Mouse (Mus musculus): ENCODE measurements around the gene Disp1. TPM values are rescaled to one million over a fixed set of nuclear protein-coding genes. Genes with fewer than 3 reads are reported as not detected.

Disp1 gene
- total RNA-seq, 2 experiments from 2014 or later, result 5.6 to 6.8 TPM

DNA sequence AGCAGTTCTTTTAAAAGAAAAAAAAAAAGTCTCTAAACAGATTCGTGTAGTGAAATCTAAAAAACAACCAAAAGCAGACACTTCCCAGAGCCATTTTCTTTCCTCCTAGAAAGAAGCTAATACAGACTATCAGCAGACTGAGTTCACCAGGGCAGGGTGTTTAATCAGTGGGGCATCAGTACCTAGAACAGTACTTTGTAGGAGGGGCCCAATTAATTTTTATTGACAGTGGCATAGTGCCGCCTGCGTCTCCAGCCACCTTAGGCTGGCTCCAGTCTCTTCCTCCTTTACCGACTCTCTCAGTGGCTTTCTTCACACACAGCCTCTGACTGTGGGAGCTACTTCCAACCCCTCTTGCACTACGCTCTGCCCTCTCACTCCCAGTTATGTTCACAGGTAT is 121.1 kb downstream of the Disp1 start:
- intact Hi-C loops (cut with DNase I), result no loop called here

DNA sequence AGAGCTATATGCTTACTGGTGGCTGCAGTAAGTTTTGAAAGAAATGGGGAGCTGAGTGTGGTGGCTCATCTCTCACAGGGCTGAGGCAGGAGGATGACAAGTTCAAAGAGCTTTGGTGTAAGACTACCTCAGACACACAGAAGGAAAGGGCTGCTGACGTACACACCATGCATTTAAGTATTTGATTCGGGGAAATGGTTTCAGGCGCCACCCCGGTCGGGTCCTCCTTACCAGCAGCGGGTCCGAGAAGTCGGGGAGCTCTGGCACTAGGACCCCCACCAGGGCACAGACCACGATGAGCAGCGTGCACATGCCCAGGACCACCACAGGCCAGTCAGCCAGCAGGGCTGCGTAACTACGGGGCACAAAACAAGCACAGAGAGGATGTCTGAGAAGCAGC is 121.6 kb downstream of the Disp1 start:
- intact Hi-C loops (cut with DNase I), result no loop called here
- no peak for DNase-seq (ENCODE audit: low spot score in 2 of 2)

More for the DNA sequence above, 121.1 kb downstream of the Disp1 start:
- no peak for DNase-seq (ENCODE audit: low spot score in 2 of 2)

DNA sequence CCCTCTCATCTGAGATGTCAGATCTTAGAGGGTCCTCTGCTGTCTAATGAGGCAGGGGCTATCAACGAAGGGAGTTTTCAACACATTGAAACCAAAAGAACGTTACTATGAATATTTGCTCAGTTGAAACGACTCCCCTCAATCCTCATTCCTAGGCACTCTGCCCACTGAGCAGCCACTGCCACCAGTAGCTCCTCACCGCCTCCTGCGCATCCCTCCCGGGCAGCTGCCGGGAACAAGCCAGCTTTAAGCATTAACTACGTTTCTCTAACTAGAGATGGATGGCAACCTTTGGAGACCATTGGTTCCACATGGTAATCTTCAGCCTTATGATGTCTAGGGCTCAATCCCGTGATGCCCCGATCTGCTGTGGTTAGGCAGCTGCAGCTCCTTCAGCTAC is 123.7 kb downstream of the Disp1 start:
- intact Hi-C loops (cut with DNase I), result no loop called here
- no peak for DNase-seq (ENCODE audit: low spot score in 2 of 2)

DNA sequence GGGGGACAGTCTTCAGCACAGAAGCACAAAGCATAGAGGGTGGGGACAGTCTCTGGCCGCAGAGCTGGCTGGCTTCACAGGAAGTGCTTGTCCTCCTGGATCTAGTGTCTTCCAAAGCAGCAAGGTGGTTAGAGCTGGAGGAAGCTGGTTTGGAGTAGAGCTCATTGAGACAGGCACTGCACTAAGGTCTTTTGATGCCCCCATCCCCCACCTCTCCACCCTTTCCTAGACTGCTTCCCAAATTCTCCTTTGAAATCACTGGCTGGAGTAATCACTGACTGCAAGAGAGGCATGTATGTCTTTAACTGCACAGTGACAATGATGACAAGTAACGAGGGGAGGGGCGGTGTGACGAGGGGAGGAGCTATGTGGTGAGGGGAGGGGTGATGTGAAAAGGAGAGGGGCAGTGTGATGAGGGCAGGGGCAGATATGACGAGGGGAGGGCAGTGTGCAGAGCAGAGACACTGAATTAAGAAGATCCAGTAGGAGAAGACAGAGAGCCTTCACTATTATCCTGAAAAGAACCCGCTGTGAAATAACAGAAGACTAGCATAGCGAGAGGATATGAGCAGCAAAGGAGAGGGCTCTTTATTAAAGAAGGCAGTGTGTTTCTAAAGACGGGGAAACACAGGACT is 125.8 kb downstream of the Disp1 start:
- no peak for DNase-seq (ENCODE audit: low spot score in 2 of 2)
- intact Hi-C loops (cut with DNase I), result no loop called here

DNA sequence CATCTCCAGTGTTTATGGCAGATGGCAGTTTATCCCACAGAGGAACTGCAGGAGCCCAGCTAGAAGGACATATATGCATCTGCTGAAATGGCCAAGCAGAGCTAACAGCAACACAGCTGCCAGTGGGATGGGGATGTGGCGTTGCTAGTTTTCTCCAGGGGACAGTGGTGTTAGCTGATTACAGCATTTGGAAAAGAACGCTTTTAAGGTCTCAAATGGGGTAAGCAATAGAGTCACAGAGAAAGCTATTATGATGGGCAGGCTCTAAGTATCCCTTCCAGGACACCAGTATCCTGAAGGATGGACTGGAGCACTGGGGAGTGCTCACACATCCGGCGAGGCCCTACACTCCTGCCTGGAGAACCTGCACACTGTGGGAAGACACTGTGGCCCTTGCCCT is 129.0 kb downstream of the Disp1 start:
- no peak for DNase-seq (ENCODE audit: low spot score in 2 of 2)
- intact Hi-C loops (cut with DNase I), result no loop called here

DNA sequence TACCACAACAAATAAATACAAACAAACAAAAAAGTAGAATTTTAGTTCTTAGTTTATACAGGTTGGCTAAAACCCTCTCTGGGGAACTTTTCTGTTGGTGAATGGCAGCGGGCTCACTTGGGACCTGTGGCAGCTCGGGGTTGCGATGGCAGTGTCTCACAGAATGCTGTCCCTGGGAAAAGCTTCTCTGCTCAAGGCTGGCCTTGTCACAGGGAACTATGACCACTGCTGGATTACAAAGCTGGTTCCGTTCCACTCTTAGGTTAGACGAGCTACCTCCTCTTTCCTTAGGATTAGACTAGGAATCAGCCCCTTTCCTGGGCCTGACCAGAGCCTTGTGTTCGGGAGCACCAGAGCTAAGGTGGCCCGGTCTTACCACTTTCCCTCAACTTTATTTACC is 130.1 kb downstream of the Disp1 start:
- no peak for DNase-seq (ENCODE audit: low spot score in 2 of 2)
- intact Hi-C loops (cut with DNase I), result no loop called here

DNA sequence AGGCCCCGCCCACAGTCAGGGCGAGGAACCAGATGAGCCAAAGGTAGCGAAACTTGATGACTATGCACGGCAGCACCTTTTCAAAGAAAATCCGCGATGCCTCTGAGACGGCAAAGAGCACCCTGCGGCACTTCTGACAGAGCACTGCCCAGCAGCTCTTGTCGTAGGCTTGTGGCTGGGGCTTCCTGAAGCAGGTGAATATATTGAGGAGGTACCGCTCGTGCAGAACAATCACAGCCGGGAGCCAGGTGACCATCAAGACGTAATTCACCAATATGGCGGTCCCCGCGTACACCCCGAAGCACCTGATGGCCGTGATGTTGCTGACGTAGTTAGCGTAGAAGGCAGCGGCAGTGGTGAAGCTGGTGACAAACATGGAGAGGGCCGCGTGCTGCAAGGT is 132.7 kb downstream of the Disp1 start:
- no peak for DNase-seq (ENCODE audit: low spot score in 2 of 2)
- intact Hi-C loops (cut with DNase I), result no loop called here

DNA sequence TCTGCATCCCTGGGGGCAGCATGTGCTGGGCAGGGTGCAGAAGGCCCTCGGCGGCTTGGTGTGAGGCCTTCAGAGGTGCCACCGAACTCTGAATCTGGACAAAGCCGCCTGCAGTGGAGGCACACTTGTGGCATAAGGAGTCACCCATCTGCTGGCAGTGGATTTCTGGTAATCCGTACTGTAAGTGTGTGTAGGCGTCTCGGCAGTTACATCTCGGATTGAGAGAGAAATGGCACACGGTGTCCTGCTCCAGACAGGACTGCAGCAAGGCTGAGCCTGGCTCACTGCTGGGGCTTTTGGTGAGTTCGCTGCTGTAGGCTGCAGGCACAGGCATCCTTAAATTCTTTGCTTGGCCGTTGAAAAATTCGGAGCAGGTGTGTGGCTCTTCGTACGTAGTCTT is 134.5 kb downstream of the Disp1 start:
- intact Hi-C loops (cut with DNase I), result no loop called here
- peak in 1 of 2 experiments; percentile 39 for DNase-seq (ENCODE audit: low spot score in 2 of 2)

DNA sequence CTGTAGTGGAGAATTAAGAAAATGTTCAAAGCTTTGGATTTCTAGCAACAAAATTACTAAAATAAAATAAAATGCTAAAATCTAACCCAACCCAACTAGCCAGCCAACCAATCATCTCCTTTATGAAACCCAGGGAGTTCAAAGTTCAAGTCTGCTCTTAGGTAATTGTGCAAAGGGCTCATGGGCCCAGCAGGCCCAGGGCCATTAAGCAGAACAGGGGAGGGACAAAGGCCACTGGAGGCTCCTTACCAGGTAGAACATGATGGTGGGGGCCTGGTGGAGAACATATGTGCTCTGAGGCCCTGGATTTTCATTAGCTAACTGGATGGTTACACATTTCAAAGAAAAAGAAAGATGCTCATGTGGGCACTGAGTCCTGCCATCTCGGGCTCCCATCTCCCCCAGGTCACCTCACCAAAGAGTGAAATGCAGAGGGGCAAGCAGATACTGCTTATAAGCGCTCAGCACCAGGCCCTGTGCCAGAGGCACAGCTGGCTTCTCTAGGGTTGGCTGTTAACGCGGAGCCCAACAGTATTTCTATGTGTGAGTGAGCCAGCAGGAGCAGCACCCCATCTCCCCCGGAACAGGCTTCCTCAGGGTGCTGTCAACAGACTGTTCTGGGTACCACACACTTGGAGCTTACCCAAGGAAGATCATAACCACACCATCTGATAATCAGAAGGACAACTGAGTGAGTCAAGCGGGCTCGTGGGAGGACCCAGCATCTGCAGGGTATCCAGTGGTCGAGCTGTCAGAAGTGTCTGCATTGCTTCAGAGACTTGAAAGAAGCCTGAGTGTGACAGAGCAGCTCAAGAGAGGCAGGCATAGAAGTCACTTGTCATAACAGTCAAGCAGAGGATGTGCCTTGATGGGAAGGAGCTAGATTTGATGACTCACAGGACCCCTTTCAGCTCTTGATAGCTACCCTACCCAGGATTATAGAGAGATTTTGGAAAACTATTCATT is 137.0 kb downstream of the Disp1 start:
- intact Hi-C loops (cut with DNase I), result no loop called here
- peak; percentile 20 to 21 for DNase-seq (ENCODE audit: low spot score in 2 of 2)

DNA sequence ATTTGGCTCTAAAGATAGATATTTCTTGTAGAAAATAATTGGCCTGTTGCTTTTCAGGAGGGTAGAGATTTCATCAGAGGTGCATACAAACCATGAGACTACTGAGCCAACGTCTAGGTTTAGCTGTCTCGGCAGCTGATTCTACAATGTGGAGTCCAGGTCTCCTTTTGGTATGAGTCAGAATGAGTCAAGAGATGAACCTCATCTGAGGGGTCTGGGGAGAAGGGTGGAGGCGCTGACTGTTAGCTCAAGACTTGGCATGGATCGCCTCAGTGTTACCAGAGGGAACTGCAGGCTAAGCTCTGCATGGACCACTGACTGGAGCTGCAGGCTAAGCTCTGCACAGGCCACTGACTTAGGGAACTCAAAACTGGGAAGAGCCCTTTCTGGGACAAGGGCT is 138.9 kb downstream of the Disp1 start:
- DNase-seq (ENCODE audit: low spot score in 2 of 2), result no peak
- intact Hi-C loops (cut with DNase I), result no loop called here

DNA sequence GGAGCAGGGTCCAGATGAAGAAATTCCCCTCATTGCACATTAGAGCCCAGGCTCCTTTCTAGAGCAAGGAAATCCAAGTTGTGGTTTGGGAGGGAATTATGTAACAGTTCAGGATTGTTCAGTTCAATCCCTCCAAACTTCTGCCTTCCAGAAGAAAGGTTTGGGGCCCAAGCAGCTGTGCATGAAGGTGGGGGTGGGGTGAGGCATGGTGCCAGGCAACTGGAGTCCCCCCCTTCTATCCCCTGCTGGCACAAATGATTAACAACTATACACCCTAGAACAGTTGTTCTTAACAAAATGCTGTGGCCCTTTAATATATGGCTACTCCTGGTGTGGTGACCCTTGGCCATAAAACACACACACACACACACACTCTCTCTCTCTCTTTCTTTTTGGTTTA is 140.2 kb downstream of the Disp1 start:
- intact Hi-C loops (cut with DNase I), result no loop called here
- no peak for DNase-seq (ENCODE audit: low spot score in 2 of 2)

DNA sequence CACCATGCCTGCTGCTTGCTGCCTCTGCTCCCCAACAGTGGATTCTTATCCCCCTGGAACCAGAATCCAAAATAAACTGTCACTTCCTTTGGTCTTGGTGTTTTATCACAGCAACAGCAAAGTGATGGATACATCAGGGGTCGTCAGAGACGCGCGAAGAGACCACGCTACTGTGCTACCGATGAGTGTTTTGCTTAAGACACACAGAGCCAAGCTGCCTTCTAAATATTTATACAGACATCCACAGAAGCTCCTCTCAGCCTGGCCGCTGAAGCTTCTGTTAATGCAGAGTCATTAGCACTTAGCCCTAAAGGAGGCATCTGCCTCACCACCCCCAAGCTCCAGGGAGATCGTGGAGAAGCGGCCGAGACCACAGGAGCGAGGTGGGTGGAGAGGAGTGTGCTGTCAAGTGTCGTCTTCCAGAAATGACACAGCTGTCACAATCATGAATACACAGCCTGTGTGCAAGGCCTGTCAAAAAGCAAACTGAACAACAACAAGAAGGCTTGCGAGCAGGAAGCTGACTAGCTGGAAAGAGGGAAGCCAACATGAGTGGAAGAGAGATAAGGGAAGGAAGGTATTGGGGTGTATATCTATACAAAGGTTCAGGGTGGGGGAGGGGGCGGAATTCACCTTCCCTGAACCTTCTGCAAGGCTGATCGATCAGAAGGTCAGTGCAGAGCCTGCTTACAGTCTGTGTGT is 146.1 kb downstream of the Disp1 start:
- intact Hi-C loops (cut with DNase I), result no loop called here
- peak in 1 of 2 experiments; percentile 26 for DNase-seq (ENCODE audit: low spot score in 2 of 2)

DNA sequence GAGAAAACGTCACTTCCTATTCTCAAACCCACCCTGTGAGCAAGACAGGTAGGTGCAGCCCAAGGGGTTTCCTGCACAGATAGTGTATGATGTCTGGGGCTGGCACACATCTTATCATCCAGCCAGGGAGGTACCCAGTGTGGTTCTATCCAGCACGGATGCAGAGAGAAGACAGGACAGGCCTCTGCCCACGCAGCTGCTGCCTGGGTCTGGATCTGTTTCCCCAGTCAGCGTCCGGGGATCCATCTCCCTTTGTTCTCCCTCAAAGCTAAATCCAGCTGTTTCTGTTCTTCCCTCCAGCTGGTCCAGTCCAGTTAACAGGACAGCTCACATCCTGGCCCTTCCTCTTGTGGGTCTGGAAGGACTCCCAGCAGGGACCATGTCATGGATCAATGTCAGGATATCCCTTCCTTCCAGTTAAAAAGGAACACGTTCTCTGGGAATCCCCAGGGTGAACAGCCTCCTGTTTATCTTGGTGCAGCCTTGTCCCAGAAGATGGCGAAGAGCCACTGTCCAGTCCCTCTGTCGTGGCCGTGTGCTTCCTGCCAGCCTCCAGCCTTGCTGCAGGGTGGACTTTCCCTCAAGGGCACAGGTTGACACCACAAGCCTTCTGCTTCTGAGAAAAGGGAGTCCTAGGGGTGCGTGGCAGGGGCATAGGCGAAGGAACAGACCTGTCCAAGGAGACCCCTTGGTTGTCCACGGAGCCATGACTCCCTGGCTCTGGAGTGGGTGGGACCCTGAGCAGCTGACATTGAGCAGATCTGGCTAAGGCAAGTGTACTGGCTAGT is 148.9 kb downstream of the Disp1 start:
- DNase-seq (ENCODE audit: low spot score in 2 of 2), result no peak
- intact Hi-C loops (cut with DNase I), result no loop called here

DNA sequence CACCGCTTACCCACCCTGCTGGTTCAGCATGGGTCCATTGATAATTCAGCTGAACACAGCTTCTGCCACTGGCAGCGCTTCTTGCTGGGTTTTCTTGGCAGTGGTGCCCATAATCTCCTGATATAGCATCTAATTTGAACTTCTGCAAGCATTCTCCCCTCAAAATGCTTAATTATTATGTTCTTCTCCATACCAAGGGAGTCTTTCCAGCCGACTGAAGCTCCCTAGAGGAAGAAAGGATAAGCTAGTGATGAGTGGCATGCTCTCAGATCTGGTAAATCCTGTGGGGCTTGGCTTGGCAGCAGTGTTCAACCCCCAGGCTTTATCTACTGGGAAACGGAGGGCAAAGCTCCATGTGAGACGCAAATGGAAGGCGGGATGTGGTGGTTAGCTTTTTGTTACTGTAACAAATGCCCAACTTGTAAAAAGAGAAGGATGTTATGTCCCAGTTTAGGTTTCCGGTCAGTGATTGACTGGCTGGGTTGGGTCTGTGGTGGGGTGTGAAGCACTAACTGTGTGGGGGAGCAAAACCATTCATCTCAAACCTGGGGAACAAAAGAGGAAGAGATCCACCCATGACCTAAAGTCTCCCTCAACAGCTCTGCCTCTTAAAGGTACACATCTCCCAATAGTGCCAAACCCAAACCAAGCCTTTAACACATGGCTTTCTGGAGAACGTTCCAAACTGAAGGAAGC is 151.2 kb downstream of the Disp1 start:
- intact Hi-C loops (cut with DNase I), result no loop called here
- DNase-seq (ENCODE audit: low spot score in 2 of 2), result no peak

DNA sequence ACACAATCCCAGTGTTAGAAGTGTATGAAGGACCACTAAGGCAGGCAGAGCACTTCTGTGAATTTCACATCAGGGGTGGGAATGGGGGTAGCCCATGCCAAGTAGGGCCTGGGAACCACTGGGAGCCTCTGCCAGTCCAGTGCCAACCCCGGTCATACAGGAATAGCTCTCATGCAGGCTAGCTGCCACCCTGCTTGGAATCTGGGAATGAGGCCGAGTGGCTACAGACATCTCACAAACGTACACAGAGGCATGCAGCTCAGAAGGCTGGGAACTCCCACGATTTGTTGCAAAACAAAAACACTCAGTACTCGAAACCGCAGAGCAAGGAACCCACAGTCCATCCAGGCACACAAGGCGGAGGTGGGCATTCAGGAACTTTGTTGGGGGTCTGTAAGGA is 153.5 kb downstream of the Disp1 start:
- DNase-seq (ENCODE audit: low spot score in 2 of 2), result peak in 1 of 2 experiments; percentile 22
- intact Hi-C loops (cut with DNase I), result no loop called here

DNA sequence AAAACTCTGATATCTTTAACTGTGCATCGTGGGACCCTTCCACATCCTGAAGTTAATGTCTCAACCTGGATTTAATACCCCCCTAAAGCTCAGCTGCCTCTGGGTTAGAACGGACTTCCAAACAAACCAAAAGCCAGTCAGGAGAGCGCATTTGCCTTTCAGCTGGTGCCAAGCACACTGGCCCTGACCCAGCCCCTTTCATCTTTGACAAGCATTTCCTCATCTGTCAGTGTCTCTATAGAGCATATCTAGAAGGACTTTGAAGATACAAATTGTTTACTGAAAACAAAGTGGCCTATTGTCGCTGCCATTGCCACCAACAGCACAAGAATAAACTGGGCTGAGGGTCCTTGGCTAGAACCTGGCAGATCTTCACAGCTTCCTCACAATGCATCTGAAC is 154.3 kb downstream of the Disp1 start:
- intact Hi-C loops (cut with DNase I), result no loop called here
- no peak for DNase-seq (ENCODE audit: low spot score in 2 of 2)

DNA sequence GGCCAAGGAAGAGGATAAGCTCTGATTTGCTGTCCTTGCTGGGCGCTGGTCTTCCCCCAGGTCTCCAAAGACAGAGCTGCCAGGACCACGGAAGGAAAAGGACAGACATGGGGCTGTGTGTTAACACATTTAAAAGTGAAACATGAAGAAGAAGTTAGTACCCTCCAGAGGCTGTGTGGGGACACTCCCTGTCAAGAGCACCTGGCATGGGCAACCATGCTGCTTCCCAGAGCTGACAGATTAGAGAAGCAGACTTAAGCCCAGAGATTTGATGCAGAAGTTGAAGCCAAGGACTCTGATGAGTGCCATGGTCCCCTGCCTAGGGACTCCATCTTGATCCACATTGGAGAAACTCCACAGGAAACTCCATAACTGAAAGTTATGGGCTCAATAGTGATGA is 160.7 kb downstream of the Disp1 start:
- intact Hi-C loops (cut with DNase I), result no loop called here
- no peak for DNase-seq (ENCODE audit: low spot score in 2 of 2)

DNA sequence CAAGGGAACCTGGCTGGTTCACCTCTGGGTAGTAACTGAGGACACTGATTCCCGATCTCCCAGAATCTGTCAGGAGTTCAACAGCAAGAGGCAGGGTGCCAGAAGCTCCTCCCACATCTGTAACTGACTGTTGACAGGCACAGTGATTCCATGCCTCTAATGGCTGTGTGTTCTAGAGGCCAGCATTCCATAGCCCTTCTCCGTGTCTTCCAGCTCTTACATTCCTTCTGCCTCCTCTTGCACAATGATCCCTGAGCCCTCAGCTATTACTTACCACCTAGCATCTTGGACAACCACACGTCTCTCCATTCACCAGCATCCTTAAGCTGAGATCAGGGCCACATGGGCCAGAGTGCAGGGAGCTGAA is 165.1 kb downstream of the Disp1 start:
- no peak for DNase-seq (ENCODE audit: low spot score in 2 of 2)
- intact Hi-C loops (cut with DNase I), result no loop called here

DNA sequence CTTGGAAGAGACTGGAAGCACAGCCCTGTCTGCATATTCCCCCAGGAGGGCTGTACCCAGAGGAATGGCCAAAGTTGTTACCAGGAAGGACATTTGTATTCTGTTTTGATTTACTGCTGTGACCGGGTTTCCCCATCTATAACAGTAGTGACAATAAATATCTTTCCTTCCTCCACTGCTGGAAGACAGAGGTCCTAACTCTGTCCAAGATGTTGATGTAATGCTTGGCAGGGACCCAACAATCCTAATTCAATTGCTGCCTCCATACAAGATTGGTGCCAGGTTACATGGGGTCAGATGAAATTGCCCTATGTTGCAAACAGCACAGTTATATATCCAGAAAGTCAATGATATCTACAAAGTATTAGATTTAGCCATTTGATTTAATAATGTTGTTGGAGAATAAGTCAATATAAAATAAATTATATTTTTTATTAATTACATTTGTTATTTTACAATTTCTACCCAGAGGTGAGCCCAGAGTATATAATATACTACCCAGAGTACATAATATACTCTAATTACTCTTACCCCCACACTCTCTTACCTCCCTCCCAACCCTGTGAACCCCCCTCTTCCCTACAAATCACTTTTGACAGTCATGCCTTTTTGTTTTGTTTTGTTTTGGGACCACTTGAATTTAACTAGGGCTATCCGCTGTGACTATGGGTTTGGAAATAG is 165.6 kb downstream of the Disp1 start:
- no peak for DNase-seq (ENCODE audit: low spot score in 2 of 2)
- intact Hi-C loops (cut with DNase I), result no loop called here

Data from left cerebral cortex, postnatal 36 days (tissue).